Mouse (Mus musculus): Measurements from ENCODE around the gene Fam110c. TPM values are rescaled to one million over a fixed set of nuclear protein-coding genes. Genes with fewer than 3 reads are reported as not detected.

Gene Fam110c
- polyA plus RNA-seq (2014; fragmentation: Illumina TruSeq; extraction: RNeasy Lipid Tissue Mini Kit (QIAGEN cat#74804); ENCODE audit: low read depth, low replicate concordance): 9.2 TPM

DNA sequence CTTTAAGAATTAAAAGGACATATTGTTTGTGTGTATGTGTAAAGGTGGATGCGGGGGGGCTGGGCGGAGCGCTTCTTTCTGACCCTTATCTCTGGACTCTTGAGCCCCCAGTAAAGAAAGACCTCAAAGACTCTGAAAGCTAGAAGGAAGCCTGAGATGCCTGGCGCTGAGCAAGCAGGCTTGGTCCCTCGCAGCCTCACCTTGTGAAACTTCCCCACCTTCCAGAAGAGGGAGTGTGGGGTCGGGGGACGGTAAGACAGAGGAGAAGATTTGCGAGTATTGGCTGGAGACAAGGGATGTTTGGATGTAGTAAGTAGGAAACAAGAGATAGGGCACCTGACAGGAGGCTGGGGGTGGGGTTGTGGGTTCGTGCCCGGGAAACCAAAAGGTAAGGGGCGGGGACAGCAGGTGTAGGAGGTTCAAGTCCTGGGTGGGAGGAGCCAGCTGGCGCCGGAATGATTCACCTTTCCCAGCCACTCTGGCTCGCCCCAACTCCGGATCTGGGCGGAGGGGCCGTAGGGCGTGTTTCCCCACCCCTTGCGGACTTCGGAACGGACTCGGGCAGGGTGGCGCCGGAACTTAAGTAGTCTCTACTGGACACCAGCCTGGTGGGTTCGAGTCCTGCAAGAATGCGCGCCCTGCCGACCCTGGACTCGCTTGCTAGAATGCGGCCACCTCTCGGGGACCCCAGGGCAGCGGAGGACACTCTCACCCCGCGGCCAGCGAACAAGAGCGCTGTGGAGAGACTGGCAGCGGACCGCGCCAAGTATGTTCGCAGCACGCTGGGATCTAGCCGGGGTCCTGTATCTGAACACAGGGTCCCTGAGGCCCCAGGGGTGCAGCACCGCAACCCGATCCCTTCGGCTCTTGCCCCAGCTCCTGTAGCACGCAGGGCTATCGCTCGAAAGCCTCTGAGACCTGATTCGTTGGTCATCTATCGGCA lies at the start of gene Fam110c:
Fam110c (plus strand) TSS at position 450 of the 943 bp plus-strand sequence.

Other genes starting within 250 kb of the Fam110c start
- 9.1 TPM for gene Alkal2, start 189.5 kb upstream of the Fam110c start, polyA plus RNA-seq (2014; fragmentation: Illumina TruSeq; extraction: RNeasy Lipid Tissue Mini Kit (QIAGEN cat#74804); ENCODE audit: low read depth, low replicate concordance)
- 66.5 TPM for gene Acp1, start 162.3 kb upstream of the Fam110c start, polyA plus RNA-seq (2014; fragmentation: Illumina TruSeq; extraction: RNeasy Lipid Tissue Mini Kit (QIAGEN cat#74804); ENCODE audit: low read depth, low replicate concordance)
- 29.7 TPM for gene Sh3yl1, start 162.2 kb upstream of the Fam110c start, polyA plus RNA-seq (2014; fragmentation: Illumina TruSeq; extraction: RNeasy Lipid Tissue Mini Kit (QIAGEN cat#74804); ENCODE audit: low read depth, low replicate concordance)
- not detected for gene Gm6993, start 166.9 kb downstream of the Fam110c start, polyA plus RNA-seq (2014; fragmentation: Illumina TruSeq; extraction: RNeasy Lipid Tissue Mini Kit (QIAGEN cat#74804); ENCODE audit: low read depth, low replicate concordance)
- gene Lamb1, start 191.4 kb downstream of the Fam110c start, polyA plus RNA-seq (2014; fragmentation: Illumina TruSeq; extraction: RNeasy Lipid Tissue Mini Kit (QIAGEN cat#74804); ENCODE audit: low read depth, low replicate concordance): 51.0 TPM

Data from adipose tissue, adult 10 weeks (tissue).